Mouse (Mus musculus) small intestine, adult 2 months (tissue): Measurements from ENCODE around the gene Cbwd1. TPM values are rescaled to one million over a fixed set of nuclear protein-coding genes. Genes with fewer than 3 reads are reported as not detected.
A peak's percentile ranks its signal among the peaks of the same experiment; 100 is the strongest.

Source experiments
- H3K27ac ChIP-seq: fragments of 200-500 bp; 2 replicates; pipeline ENCODE4 v1.5.1; 2012; ENCODE audit warnings: low read depth, low read length, control low read depth, inconsistent platforms; ENCODE audit not compliant: insufficient read depth
- H3K27me3 ChIP-seq: fragments of 200-500 bp; 2 replicates; pipeline ENCODE4 v1.6.1; 2012; ENCODE audit warnings: mild to moderate bottlenecking, moderate library complexity, low read length, inconsistent platforms; ENCODE audit not compliant: control insufficient read depth, insufficient read depth
- H3K36me3 ChIP-seq: fragments of 200-500 bp; 2 replicates; pipeline ENCODE4 v1.6.1; 2012; ENCODE audit warnings: mild to moderate bottlenecking, low read length, control low read depth, inconsistent platforms; ENCODE audit not compliant: control insufficient read depth, insufficient read depth
- H3K4me1 ChIP-seq: fragments of 200-500 bp; 2 replicates; pipeline ENCODE4 v1.6.1; 2012; ENCODE audit warnings: low read length, inconsistent platforms, mixed read lengths; ENCODE audit not compliant: control insufficient read depth, insufficient read depth, insufficient read length
- H3K4me3 ChIP-seq: fragments of 200-500 bp; 2 replicates; pipeline ENCODE4 v1.5.1; 2012; ENCODE audit warnings: low read depth, mild to moderate bottlenecking, control low read depth, inconsistent platforms, low read length, moderate library complexity
- CTCF ChIP-seq: fragments of 200-500 bp; IDR thresholded peaks from 2 replicates; pipeline ENCODE4 v1.5.1; 2012; ENCODE audit warnings: low read depth, mild to moderate bottlenecking, control low read depth, inconsistent platforms, low read length, moderate library complexity, mixed read lengths; ENCODE audit not compliant: insufficient replicate concordance, insufficient read length; ENCODE audit errors: extremely low read depth
- POLR2A ChIP-seq: fragments of 200-500 bp; IDR thresholded peaks from 2 replicates; pipeline ENCODE4 v1.6.1; 2012; ENCODE audit warnings: low read depth, mild to moderate bottlenecking, control low read depth, inconsistent platforms, low read length, moderate library complexity
- WGBS: fragments of 180-500 bp; shearing (Covaris S2); methylation state at CpG from one replicate; pipeline ENCODE4 v1.1.7; 2018; 5-methylcytosine and 5-hydroxymethylcytosine counted together
- polyA plus RNA-seq: library from polyadenylated mRNA; depleted of rRNA; stranded (reverse); fragments of >200 nt; gene quantifications from 2 replicates; pipeline ENCODE4 v1.2.3, GENCODE M21; 2012; rRNA removed

The Cbwd1 gene
- polyA plus RNA-seq: 0.27 and 0.62 TPM in 2 replicates

DNA sequence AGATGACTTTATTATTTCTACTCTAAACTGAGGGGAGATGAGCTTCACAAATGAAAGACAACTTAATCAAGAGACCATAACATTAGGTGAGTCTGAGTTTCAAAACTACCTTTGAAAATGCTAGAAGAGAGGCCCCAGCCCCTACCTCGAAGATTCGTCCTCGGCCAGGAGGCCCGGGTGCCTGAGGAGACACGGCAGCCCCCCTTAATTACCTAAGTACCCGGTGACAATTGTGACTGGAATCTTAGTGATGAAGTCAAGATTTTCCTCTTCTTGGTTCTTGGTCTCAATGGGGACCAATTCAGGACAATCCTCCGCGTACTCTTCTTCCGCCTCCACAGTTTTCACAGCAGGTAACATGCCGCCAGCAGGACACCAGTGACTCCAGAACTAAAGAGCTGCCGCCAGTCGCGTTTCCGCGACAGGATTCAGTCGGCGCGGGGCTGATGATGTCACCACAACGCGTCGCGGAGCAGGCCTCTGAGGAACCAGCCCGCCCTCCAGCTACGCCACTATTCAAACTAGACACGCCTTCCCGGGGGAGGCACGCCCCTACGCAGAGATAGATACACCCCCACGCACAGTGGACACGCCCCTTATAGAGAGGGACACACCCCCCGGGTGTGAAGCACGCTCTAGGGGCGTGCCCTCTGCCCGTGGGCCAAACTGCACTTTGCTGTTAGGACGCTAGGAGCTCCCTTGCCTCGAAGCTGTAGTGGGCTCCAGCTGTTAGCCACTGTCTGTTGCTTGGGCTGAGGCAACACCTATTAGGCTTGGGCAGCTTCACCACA is at the start of gene Cbwd1:
Gene Cbwd1 (minus strand): TSS at position 439 of the 791 bp plus-strand sequence.
- WGBS: under 1% methylated on average over 36 of the region's 36 CpGs
- Histone ChIP-seq H3K27me3 (no peaks in the 10 kb centered on the region), H3K27ac (peak within 1 kb of the TSS; percentile 50), H3K4me1 (peaks cover 5% of the 10 kb centered on the region; the same call in 1 of the 2 replicates), H3K36me3 (peaks cover 3% of the 10 kb centered on the region; the same call in 1 of the 2 replicates), H3K4me3 (peak within 1 kb of the TSS; percentile 75)
- TF ChIP-seq POLR2A: peak; percentile 57; the same call in 1 of the 2 replicates
- peak; percentile 85 for TF ChIP-seq CTCF

DNA sequence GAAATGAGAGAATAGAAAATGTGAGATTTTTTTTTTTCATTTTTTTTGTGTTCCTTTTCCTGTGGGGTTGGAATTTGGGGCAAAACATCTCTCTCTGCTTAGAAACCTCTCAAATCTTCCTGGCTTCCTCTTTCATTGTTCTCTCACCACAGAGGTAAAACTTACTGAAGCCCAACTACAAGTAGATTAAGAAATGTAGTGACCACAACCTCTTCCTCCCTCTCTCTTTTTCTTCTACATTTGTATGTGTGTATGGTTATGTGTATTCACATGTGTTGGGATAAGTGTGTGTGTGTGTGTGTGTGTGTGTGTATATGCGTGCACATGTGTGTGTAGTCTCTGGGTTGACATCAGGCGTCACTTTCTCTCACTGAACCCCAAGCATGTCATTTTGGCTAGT is 47.1 kb upstream of the Cbwd1 start:
- no peaks in the 10 kb centered on the region for H3K36me3 ChIP-seq
- no peak overlapping the region for H3K27ac ChIP-seq
- TF ChIP-seq CTCF (no peak), POLR2A (no peak)
- no peaks in the 10 kb centered on the region for H3K4me1 ChIP-seq
- 82% methylated on average over 2 of the region's 2 CpGs for WGBS
- H3K4me3 ChIP-seq: no peak overlapping the region
- no peaks in the 10 kb centered on the region for H3K27me3 ChIP-seq

DNA sequence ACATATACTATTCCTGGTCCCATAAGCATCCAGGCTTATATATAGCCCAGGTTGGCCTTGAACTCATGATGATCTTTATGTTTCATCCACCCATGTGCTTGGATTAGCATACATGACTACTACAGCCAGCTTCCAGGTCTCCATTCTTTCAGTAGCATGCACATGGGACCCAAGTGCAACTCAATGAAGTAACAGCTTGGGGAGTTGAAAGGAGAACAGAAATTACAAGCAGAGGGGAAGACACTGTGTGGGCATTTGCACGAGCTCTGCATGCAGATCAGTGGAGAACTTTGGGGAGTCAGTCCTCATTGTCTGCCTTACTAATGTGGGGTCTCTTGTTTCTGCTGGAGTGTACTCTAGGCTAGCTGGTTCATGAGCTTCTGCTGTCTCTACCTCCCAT is 45.3 kb upstream of the Cbwd1 start:
- TF ChIP-seq POLR2A (no peak), CTCF (no peak)
- no peak overlapping the region for H3K27ac ChIP-seq
- H3K36me3 ChIP-seq: no peaks in the 10 kb centered on the region
- H3K27me3 ChIP-seq: no peaks in the 10 kb centered on the region
- H3K4me3 ChIP-seq: no peak overlapping the region
- 74% methylated on average over 1 of the region's 1 CpGs for WGBS
- H3K4me1 ChIP-seq: peaks cover 5% of the 10 kb centered on the region; the same call in 1 of the 2 replicates

DNA sequence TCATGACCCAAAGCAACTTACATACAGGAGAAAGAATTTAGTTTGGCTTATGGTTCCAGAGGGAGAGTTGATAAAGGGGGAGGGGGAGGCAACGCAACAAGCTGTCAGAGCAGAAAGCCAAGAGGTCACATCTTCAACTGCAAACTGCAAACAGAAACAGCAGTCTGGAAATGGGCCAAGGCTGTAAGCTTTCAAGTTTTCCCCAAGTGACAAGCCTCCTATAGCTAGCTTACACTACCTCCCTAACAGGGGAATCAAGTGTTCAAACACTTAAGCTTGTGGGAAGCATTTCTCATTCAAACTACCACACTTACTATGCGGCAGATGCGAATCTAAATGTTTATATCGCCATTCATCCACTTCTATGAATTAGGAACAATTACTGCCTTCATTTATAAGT is 42.4 kb upstream of the Cbwd1 start:
- peaks cover 9% of the 10 kb centered on the region; the same call in 1 of the 2 replicates for H3K4me1 ChIP-seq
- no peak for TF ChIP-seq POLR2A
- no peak for TF ChIP-seq CTCF
- H3K36me3 ChIP-seq: no peaks in the 10 kb centered on the region
- no peaks in the 10 kb centered on the region for H3K27me3 ChIP-seq
- H3K27ac ChIP-seq: no peak overlapping the region
- H3K4me3 ChIP-seq: no peak overlapping the region
- 47% methylated on average over 4 of the region's 4 CpGs for WGBS

DNA sequence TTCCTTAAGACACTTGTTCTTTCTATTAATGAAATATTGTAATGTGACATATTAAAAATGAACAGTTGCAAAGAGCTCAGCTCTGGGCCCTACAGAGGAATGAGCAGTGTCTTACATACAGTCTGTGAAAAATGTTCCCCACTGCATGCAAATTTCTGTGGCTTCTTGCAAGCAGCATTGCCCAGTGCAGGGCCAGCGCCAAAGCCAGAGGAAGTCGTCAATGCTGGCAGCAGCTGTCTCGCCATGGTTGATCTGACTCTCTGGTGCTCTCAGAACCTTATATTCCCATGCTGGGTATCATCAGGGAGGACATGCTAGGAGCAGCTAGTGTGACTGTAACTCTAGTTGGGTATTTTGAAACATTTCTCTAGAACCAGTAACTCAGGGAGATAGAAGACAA is 41.4 kb upstream of the Cbwd1 start:
- Histone ChIP-seq H3K27ac (no peak overlapping the region), H3K4me3 (no peak overlapping the region), H3K27me3 (no peaks in the 10 kb centered on the region), H3K36me3 (no peaks in the 10 kb centered on the region), H3K4me1 (peaks cover 9% of the 10 kb centered on the region; the same call in 1 of the 2 replicates)
- WGBS: 83% methylated on average over 3 of the region's 3 CpGs
- no peak for TF ChIP-seq POLR2A
- TF ChIP-seq CTCF: no peak

DNA sequence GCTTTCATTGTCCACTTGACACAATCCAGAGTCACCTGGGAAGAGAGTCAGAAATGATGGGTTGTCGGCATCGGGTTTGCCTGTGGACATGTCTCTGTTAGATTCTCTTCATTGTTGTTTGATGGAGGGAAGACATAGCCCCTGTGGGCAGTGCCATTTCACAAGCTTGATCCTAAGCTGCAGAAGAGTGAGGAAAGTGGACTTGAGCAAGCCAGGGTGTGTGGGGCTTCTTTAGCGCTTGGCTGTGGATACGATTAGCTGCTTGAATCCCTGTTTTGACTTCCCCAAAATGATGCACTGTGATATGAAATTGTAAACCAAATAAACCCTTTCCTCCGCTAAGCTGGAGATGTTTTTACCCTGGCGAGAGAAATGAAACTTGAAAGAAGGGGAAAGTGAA is 40.6 kb upstream of the Cbwd1 start:
- H3K27me3 ChIP-seq: no peaks in the 10 kb centered on the region
- no peak overlapping the region for H3K27ac ChIP-seq
- H3K4me3 ChIP-seq: no peak overlapping the region
- no peaks in the 10 kb centered on the region for H3K36me3 ChIP-seq
- H3K4me1 ChIP-seq: peaks cover 9% of the 10 kb centered on the region; the same call in 1 of the 2 replicates
- TF ChIP-seq POLR2A: no peak
- no peak for TF ChIP-seq CTCF
- 87% methylated on average over 6 of the region's 6 CpGs for WGBS

DNA sequence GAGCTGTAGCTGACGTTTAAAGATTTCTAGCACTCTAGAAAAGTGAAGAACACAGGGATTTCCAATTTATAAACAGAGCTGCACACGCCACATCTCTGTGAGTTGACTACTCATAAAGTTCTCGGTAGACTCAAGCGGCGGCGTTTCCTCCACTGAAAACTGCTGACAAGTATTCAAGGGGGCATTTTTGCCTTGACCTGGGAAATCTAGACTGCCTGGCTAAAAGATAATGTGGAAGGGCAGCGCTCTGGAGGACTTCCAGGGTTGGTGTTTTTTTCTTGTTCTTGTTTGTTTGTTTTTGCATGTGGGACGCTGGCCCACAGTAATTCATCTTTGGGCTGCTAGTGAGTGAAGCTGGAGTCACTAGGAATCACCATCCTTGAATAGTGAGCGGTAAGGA is 38.7 kb upstream of the Cbwd1 start:
- H3K27ac ChIP-seq: peak overlapping the region; percentile 79
- no peak for TF ChIP-seq CTCF
- no peak for TF ChIP-seq POLR2A
- WGBS: 6% methylated on average over 9 of the region's 9 CpGs

More for the DNA sequence above, 38.7 kb upstream of the Cbwd1 start:
- no peaks in the 10 kb centered on the region for H3K36me3 ChIP-seq
- peak overlapping the region; percentile 95 for H3K4me3 ChIP-seq
- H3K27me3 ChIP-seq: no peaks in the 10 kb centered on the region
- peaks cover 9% of the 10 kb centered on the region; the same call in 1 of the 2 replicates for H3K4me1 ChIP-seq
